Mouse (Mus musculus): ENCODE data around the gene Flii.

- no peak for TF ChIP-seq CTCF (IDR thresholded peaks at IDR 0.05; ENCODE audit: low read depth)
- no peak for TF ChIP-seq EP300 (IDR thresholded peaks at IDR 0.05; ENCODE audit: low read depth)
These were observed 2.2 kb upstream of the Flii start for GRCm38 (mm10) chr11:60729217-60729641.

Data from liver, postnatal 0 days (tissue).